Mouse (Mus musculus): ENCODE data around the gene Cdk8. TPM values are rescaled to one million over a fixed set of nuclear protein-coding genes. Genes with fewer than 3 reads are reported as not detected.

Cdk8 gene
- polyA plus RNA-seq, 1 experiment from 2014 or later, result 35.1 TPM

DNA sequence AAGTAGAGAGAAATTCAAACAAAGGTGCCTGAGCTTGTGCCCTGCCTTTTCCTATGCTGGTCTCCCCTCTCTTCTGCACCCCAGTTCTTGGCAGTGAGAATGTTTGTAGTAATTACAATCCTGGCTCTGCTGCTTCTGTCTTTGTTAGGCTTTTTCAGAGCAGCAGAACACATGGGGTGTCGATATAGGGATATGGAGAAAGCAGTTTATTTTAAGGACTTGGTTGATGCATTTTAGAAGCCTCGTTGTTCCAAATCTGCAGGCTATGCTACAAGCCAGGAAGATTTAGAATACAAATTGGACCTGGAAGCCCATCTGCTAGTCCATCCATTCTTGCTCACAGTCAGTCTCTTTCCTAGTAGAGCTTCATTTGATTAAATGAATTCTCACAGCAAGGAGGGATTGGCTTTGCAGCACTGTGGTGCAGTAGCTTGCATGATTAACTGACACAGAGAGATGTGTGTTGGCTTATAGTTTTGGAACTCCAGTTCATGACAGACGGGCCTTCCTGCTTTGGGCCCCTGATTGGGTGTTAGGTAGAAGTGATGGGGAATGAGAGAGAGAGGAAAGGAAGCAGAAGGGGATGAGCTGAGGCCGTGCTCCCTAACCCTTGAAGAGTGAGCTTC, 43.5 kb downstream of the Cdk8 start:
- H3K27ac ChIP-seq (ENCODE audit: low read depth), result no peak overlapping the region
- H3K9me3 ChIP-seq (ENCODE audit: control insufficient read depth, low read length), result no peaks in the 10 kb centered on the region
- no peaks in the 10 kb centered on the region for H3K27me3 ChIP-seq (replicated peaks; ENCODE audit: control insufficient read depth, insufficient read depth, low read length)
- no peak for ATAC-seq (replicated peaks; ENCODE audit: low FRiP score, low TSS enrichment, low read depth)
- no peak overlapping the region for H3K4me2 ChIP-seq (ENCODE audit: low read length)
- H3K4me1 ChIP-seq (replicated peaks; ENCODE audit: control insufficient read depth, insufficient read depth, low read length), result no peaks in the 10 kb centered on the region
- no peak overlapping the region for H3K4me3 ChIP-seq (ENCODE audit: low read depth, low read length)
- WGBS, result 92% methylated on average over 4 of the region's 4 CpGs
- peaks cover 39% of the 10 kb centered on the region for H3K36me3 ChIP-seq (ENCODE audit: control insufficient read depth, insufficient read depth, low read length)
- no peak for DNase-seq (ENCODE audit: low spot score)
- no peak overlapping the region for H3K9ac ChIP-seq (ENCODE audit: low read length)

DNA sequence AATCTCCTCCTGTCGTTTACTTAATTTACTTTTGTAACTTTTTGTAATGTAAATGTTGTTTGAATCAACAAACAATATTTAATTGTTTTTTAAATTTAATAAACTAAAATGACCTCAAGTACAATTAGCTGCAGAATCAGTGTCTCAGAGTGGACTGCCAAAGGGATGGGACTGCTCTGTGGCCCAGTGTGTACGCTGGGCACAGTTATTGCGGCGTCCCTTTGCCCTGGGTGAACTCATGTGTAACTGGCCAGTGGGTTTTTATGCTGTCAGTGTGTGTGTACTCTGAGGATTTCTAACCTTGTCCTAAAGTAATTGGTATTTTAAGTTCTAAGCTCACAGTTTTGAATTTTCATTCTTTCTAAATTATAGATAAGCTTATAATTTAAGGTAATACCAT, 46.5 kb downstream of the Cdk8 start:
- no peak overlapping the region for H3K9ac ChIP-seq (ENCODE audit: low read length)
- H3K9me3 ChIP-seq (ENCODE audit: control insufficient read depth, low read length), result no peaks in the 10 kb centered on the region
- H3K4me2 ChIP-seq (ENCODE audit: low read length), result no peak overlapping the region
- H3K36me3 ChIP-seq (ENCODE audit: control insufficient read depth, insufficient read depth, low read length), result peaks cover 32% of the 10 kb centered on the region
- H3K4me3 ChIP-seq (ENCODE audit: low read depth, low read length), result no peak overlapping the region
- ATAC-seq (replicated peaks; ENCODE audit: low FRiP score, low TSS enrichment, low read depth), result no peak
- WGBS, result 89% methylated on average over 4 of the region's 4 CpGs
- H3K27ac ChIP-seq (ENCODE audit: low read depth), result no peak overlapping the region
- H3K27me3 ChIP-seq (replicated peaks; ENCODE audit: control insufficient read depth, insufficient read depth, low read length), result no peaks in the 10 kb centered on the region
- no peak for DNase-seq (ENCODE audit: low spot score)
- H3K4me1 ChIP-seq (replicated peaks; ENCODE audit: control insufficient read depth, insufficient read depth, low read length), result no peaks in the 10 kb centered on the region

- ATAC-seq (replicated peaks; ENCODE audit: low FRiP score, low TSS enrichment, low read depth), result no peak
- Histone ChIP-seq H3K27ac (ENCODE audit: low read depth) (no peak overlapping the region), H3K4me3 (ENCODE audit: low read depth, low read length) (no peak overlapping the region), H3K36me3 (ENCODE audit: control insufficient read depth, insufficient read depth, low read length) (peaks cover 40% of the 10 kb centered on the region), H3K4me1 (replicated peaks; ENCODE audit: control insufficient read depth, insufficient read depth, low read length) (no peaks in the 10 kb centered on the region), H3K4me2 (ENCODE audit: low read length) (no peak overlapping the region), H3K9ac (ENCODE audit: low read length) (no peak overlapping the region), H3K27me3 (replicated peaks; ENCODE audit: control insufficient read depth, insufficient read depth, low read length) (no peaks in the 10 kb centered on the region), H3K9me3 (ENCODE audit: control insufficient read depth, low read length) (no peaks in the 10 kb centered on the region)
- DNase-seq (ENCODE audit: low spot score), result no peak
Measured at GRCm38 (mm10) chr5:146280012-146280411, 49.0 kb downstream of the Cdk8 start.

DNA sequence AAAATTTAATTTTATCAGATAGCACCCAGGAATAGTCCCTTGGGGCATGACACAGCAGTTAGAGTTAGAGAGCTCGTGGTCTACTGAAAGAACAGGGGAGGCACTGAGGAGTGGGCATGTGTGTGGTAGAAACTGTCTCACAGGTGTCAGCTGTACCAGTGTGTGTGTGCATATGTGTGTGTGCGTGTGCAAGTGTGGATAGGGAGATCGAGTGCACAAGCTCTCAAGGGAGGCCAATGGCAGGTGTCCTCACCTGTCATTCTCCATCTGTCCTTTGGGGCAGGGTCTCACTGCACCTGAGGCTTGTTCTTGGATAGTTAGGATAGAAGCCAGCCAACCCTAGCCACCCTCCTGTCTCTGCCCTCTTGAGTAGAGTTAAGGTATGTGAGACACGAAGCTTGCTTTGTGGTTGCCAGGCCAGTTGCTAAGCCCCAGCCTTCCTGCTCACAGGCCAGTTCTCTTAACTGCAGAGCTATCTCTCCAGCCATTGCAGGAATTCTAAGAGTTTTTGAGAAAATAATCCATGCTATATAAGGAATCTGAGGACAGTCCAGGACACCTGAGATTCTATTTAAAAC, 50.3 kb downstream of the Cdk8 start:
- no peak overlapping the region for H3K4me2 ChIP-seq (ENCODE audit: low read length)
- H3K9ac ChIP-seq (ENCODE audit: low read length), result no peak overlapping the region
- H3K4me1 ChIP-seq (replicated peaks; ENCODE audit: control insufficient read depth, insufficient read depth, low read length), result no peaks in the 10 kb centered on the region
- no peaks in the 10 kb centered on the region for H3K9me3 ChIP-seq (ENCODE audit: control insufficient read depth, low read length)
- H3K27me3 ChIP-seq (replicated peaks; ENCODE audit: control insufficient read depth, insufficient read depth, low read length), result no peaks in the 10 kb centered on the region
- DNase-seq (ENCODE audit: low spot score), result no peak
- no peak for ATAC-seq (replicated peaks; ENCODE audit: low FRiP score, low TSS enrichment, low read depth)
- WGBS, result 82% methylated on average over 4 of the region's 4 CpGs
- H3K4me3 ChIP-seq (ENCODE audit: low read depth, low read length), result no peak overlapping the region
- H3K36me3 ChIP-seq (ENCODE audit: control insufficient read depth, insufficient read depth, low read length), result peaks cover 39% of the 10 kb centered on the region
- H3K27ac ChIP-seq (ENCODE audit: low read depth), result no peak overlapping the region

- no peaks in the 10 kb centered on the region for H3K9me3 ChIP-seq (ENCODE audit: control insufficient read depth, low read length)
- H3K4me2 ChIP-seq (ENCODE audit: low read length), result no peak overlapping the region
- peaks cover 41% of the 10 kb centered on the region for H3K36me3 ChIP-seq (ENCODE audit: control insufficient read depth, insufficient read depth, low read length)
- no peak overlapping the region for H3K4me3 ChIP-seq (ENCODE audit: low read depth, low read length)
- DNase-seq (ENCODE audit: low spot score) (no peak), ATAC-seq (replicated peaks; ENCODE audit: low FRiP score, low TSS enrichment, low read depth) (no peak)
- H3K4me1 ChIP-seq (replicated peaks; ENCODE audit: control insufficient read depth, insufficient read depth, low read length), result no peaks in the 10 kb centered on the region
- no peaks in the 10 kb centered on the region for H3K27me3 ChIP-seq (replicated peaks; ENCODE audit: control insufficient read depth, insufficient read depth, low read length)
- no peak overlapping the region for H3K9ac ChIP-seq (ENCODE audit: low read length)
- WGBS, result 78% methylated on average over 13 of the region's 13 CpGs
- H3K27ac ChIP-seq (ENCODE audit: low read depth), result no peak overlapping the region
Measured at GRCm38 (mm10) chr5:146281884-146282579, 51.0 kb downstream of the Cdk8 start.

DNA sequence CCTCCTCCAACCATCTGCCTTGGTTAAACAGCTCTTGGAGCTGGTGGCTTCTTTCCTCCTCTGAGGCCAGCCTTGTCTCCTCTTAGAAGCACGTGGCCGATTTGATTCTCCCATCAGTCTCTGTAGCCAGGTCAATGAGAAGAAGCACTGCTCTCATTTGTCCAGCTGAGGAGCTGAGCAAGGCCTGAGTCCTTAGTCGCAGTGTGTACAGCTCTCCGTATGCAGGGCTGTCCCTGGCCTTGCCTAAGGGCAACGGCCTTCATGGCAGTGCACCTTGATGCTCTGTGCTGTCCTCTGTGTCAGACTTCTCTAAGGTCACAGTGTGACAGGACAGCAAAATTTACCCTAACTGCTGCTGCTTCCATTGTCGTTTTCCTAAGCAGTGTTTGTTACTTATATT, 52.9 kb downstream of the Cdk8 start:
- no peak for DNase-seq (ENCODE audit: low spot score)
- H3K36me3 ChIP-seq (ENCODE audit: control insufficient read depth, insufficient read depth, low read length), result peaks cover 56% of the 10 kb centered on the region
- H3K4me1 ChIP-seq (replicated peaks; ENCODE audit: control insufficient read depth, insufficient read depth, low read length), result no peaks in the 10 kb centered on the region
- no peak overlapping the region for H3K9ac ChIP-seq (ENCODE audit: low read length)
- WGBS, result 85% methylated on average over 6 of the region's 6 CpGs
- no peaks in the 10 kb centered on the region for H3K27me3 ChIP-seq (replicated peaks; ENCODE audit: control insufficient read depth, insufficient read depth, low read length)
- no peak overlapping the region for H3K27ac ChIP-seq (ENCODE audit: low read depth)
- no peak overlapping the region for H3K4me2 ChIP-seq (ENCODE audit: low read length)
- no peak for ATAC-seq (replicated peaks; ENCODE audit: low FRiP score, low TSS enrichment, low read depth)
- H3K4me3 ChIP-seq (ENCODE audit: low read depth, low read length), result no peak overlapping the region
- H3K9me3 ChIP-seq (ENCODE audit: control insufficient read depth, low read length), result no peaks in the 10 kb centered on the region

- Histone ChIP-seq H3K9ac (ENCODE audit: low read length) (no peak overlapping the region), H3K27ac (ENCODE audit: low read depth) (no peak overlapping the region), H3K4me1 (replicated peaks; ENCODE audit: control insufficient read depth, insufficient read depth, low read length) (no peaks in the 10 kb centered on the region), H3K4me2 (ENCODE audit: low read length) (no peak overlapping the region), H3K27me3 (replicated peaks; ENCODE audit: control insufficient read depth, insufficient read depth, low read length) (no peaks in the 10 kb centered on the region), H3K36me3 (ENCODE audit: control insufficient read depth, insufficient read depth, low read length) (peaks cover 58% of the 10 kb centered on the region), H3K9me3 (ENCODE audit: control insufficient read depth, low read length) (no peaks in the 10 kb centered on the region), H3K4me3 (ENCODE audit: low read depth, low read length) (no peak overlapping the region)
- 90% methylated on average over 10 of the region's 10 CpGs for WGBS
- no peak for ATAC-seq (replicated peaks; ENCODE audit: low FRiP score, low TSS enrichment, low read depth)
- no peak for DNase-seq (ENCODE audit: low spot score)
Measured at GRCm38 (mm10) chr5:146287416-146287815, 56.4 kb downstream of the Cdk8 start.

DNA sequence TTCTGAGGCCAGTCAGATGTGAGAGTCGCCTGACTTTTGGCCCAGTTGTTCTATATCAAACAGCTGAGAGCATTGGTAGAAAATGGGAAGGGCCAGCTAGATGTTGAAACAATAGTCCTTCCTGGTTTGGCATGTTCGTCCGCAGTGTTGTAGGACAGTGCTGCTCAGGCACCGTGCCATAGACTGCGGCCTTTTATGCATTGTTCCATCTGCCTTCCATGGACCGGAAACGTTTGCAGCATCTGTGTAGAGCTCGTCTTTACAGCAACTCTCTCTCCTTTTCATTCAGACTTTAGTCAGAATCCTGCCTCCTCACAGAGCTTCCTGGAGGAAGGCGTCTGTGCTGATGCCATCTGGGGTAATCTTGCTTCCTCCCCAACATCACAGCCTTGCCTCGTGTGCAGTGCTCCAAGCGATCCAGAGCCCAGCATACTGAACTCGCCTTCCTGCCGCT, 57.0 kb downstream of the Cdk8 start:
- Histone ChIP-seq H3K27me3 (replicated peaks; ENCODE audit: control insufficient read depth, insufficient read depth, low read length) (no peaks in the 10 kb centered on the region), H3K27ac (ENCODE audit: low read depth) (no peak overlapping the region), H3K9me3 (ENCODE audit: control insufficient read depth, low read length) (no peaks in the 10 kb centered on the region), H3K4me3 (ENCODE audit: low read depth, low read length) (no peak overlapping the region), H3K4me1 (replicated peaks; ENCODE audit: control insufficient read depth, insufficient read depth, low read length) (no peaks in the 10 kb centered on the region), H3K36me3 (ENCODE audit: control insufficient read depth, insufficient read depth, low read length) (peaks cover 60% of the 10 kb centered on the region), H3K9ac (ENCODE audit: low read length) (no peak overlapping the region), H3K4me2 (ENCODE audit: low read length) (no peak overlapping the region)
- DNase-seq (ENCODE audit: low spot score) (no peak), ATAC-seq (replicated peaks; ENCODE audit: low FRiP score, low TSS enrichment, low read depth) (no peak)
- WGBS, result 86% methylated on average over 13 of the region's 13 CpGs

DNA sequence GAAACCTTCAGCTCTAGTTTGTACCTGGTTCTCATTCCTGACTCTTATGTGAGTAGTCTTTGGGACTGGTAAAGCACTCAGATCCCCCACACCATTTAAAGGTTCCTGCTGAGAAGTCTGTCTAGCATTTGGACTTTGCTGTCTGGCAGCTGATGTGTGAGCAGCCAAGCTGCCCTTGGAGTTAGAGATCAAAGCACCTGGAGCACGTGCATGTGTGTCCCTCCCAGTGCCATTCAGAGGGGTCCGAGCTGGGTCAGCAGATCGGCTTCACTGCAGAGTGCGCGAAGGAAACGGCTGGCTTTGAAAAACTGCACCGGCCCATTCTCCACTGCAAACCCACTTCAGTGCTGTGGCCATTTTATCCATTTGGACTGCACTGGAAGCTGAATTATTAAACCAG, 58.9 kb downstream of the Cdk8 start:
- DNase-seq (ENCODE audit: low spot score) (no peak), ATAC-seq (replicated peaks; ENCODE audit: low FRiP score, low TSS enrichment, low read depth) (no peak)
- H3K4me1 ChIP-seq (replicated peaks; ENCODE audit: control insufficient read depth, insufficient read depth, low read length), result no peaks in the 10 kb centered on the region
- no peak overlapping the region for H3K9ac ChIP-seq (ENCODE audit: low read length)
- peaks cover 56% of the 10 kb centered on the region for H3K36me3 ChIP-seq (ENCODE audit: control insufficient read depth, insufficient read depth, low read length)
- H3K9me3 ChIP-seq (ENCODE audit: control insufficient read depth, low read length), result no peaks in the 10 kb centered on the region
- no peak overlapping the region for H3K4me3 ChIP-seq (ENCODE audit: low read depth, low read length)
- H3K27ac ChIP-seq (ENCODE audit: low read depth), result no peak overlapping the region
- H3K4me2 ChIP-seq (ENCODE audit: low read length), result no peak overlapping the region
- 78% methylated on average over 7 of the region's 7 CpGs for WGBS
- no peaks in the 10 kb centered on the region for H3K27me3 ChIP-seq (replicated peaks; ENCODE audit: control insufficient read depth, insufficient read depth, low read length)

All from intestine, embryonic 14.5 days (tissue).